Mouse (Mus musculus) thymus, adult 2 months (tissue): ENCODE results near the gene Upk1b. TPM values are rescaled to one million over a fixed set of nuclear protein-coding genes. Genes with fewer than 3 reads are reported as not detected.

ENCODE experiments used
- DNase-seq: peaks from one replicate; pipeline ENCODE4 v3.0.0; 2021
- H3K27ac ChIP-seq: fragments of 200-500 bp; 2 replicates; pipeline ENCODE4 v1.5.1; 2012; ENCODE audit warnings: low read length, control low read depth; ENCODE audit not compliant: control insufficient read depth, insufficient read depth
- H3K27me3 ChIP-seq: fragments of 200-500 bp; 2 replicates; pipeline ENCODE4 v1.6.1; 2012; ENCODE audit warnings: mild to moderate bottlenecking, low read length, moderate library complexity, mixed read lengths; ENCODE audit not compliant: control insufficient read depth, insufficient read depth
- H3K36me3 ChIP-seq: fragments of 200-500 bp; 2 replicates; pipeline ENCODE4 v1.6.1; 2012; ENCODE audit warnings: mild to moderate bottlenecking, low read length, moderate library complexity; ENCODE audit not compliant: control insufficient read depth, insufficient read depth
- H3K4me1 ChIP-seq: fragments of 200-500 bp; replicated peaks from 2 replicates; pipeline ENCODE4 v1.6.1; 2012; ENCODE audit warnings: low read length; ENCODE audit not compliant: control insufficient read depth, insufficient read depth
- H3K4me3 ChIP-seq: fragments of 200-500 bp; 2 replicates; pipeline ENCODE4 v1.5.1; 2012; ENCODE audit warnings: mild to moderate bottlenecking, low read length, control low read depth, moderate library complexity; ENCODE audit not compliant: control insufficient read depth, insufficient read depth
- CTCF ChIP-seq: fragments of 200-500 bp; IDR thresholded peaks from 2 replicates; pipeline ENCODE4 v1.5.1; 2012; ENCODE audit warnings: mild to moderate bottlenecking, control low read depth, low read length, moderate library complexity, borderline replicate concordance; ENCODE audit not compliant: control insufficient read depth, poor library complexity, insufficient read depth; ENCODE audit errors: extremely low read depth
- POLR2A ChIP-seq: fragments of 200-500 bp; IDR thresholded peaks from 2 replicates; pipeline ENCODE4 v1.6.1; 2012; ENCODE audit warnings: mild to moderate bottlenecking, low read length, control low read depth, moderate library complexity; ENCODE audit not compliant: control insufficient read depth, poor library complexity, insufficient read depth; ENCODE audit errors: extremely low read depth
- WGBS: fragments of 180-500 bp; shearing (Covaris S2); methylation state at CpG from one replicate; pipeline ENCODE4 v1.1.7; 2018; 5-methylcytosine and 5-hydroxymethylcytosine counted together
- polyA plus RNA-seq: library from polyadenylated mRNA; depleted of rRNA; stranded (reverse); fragments of >200 nt; gene quantifications from 2 replicates; pipeline ENCODE4 v1.2.3, GENCODE M21; 2012

Upk1b gene
- polyA plus RNA-seq, 1 experiment = 2.9 TPM

DNA sequence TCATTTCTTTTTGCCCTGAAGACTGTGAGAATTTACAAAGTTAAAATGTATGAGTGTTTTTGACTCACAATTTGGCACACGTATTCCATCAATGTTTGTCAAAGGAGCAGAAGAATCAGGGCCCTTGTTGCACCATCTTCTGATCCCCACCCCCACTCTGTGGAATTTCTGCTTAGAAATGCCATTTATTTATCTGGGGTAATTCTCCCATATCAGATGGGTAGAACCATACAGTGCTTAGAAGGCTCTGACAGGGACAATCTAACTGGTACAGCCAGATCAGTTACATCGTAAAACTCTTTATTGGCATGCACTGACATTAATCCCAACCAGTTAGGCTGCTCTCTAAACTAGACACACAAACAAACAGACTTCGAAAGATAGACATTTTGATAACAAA lies 10.2 kb downstream of the Upk1b start:
- H3K27ac ChIP-seq = no peak overlapping the region
- TF ChIP-seq CTCF (no peak), POLR2A (no peak)
- WGBS = 95% methylated on average over 3 of the region's 3 CpGs
- H3K36me3 ChIP-seq = no peaks in the 10 kb centered on the region
- no peaks in the 10 kb centered on the region for H3K27me3 ChIP-seq
- no peak overlapping the region for H3K4me3 ChIP-seq
- no peak for DNase-seq
- H3K4me1 ChIP-seq = peaks cover 9% of the 10 kb centered on the region

DNA sequence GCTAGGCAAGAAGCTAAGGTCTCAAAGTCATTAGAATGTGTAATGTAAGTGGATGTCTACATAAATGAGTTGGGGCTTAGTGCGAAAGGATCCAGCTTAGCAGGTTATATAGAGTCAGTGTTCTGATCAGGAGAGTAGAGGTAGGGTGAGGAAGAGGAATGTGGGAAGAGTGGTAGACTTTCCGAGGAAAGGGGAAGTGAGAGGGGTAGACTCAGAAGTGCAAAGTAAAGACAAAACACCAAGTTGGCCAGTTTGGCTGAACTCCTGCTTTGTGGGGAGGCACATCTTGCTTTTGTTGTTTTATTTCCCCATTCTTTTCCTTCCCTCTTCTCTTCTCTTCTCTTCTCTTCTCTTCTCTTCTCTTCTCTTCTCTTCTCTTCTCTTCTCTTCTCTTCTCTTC lies 11.1 kb downstream of the Upk1b start:
- no peak overlapping the region for H3K27ac ChIP-seq
- TF ChIP-seq POLR2A (no peak), CTCF (no peak)
- no peaks in the 10 kb centered on the region for H3K36me3 ChIP-seq
- H3K4me1 ChIP-seq = peaks cover 9% of the 10 kb centered on the region
- no peaks in the 10 kb centered on the region for H3K27me3 ChIP-seq
- H3K4me3 ChIP-seq = no peak overlapping the region
- DNase-seq = no peak
- WGBS = 61% methylated on average over 2 of the region's 2 CpGs

DNA sequence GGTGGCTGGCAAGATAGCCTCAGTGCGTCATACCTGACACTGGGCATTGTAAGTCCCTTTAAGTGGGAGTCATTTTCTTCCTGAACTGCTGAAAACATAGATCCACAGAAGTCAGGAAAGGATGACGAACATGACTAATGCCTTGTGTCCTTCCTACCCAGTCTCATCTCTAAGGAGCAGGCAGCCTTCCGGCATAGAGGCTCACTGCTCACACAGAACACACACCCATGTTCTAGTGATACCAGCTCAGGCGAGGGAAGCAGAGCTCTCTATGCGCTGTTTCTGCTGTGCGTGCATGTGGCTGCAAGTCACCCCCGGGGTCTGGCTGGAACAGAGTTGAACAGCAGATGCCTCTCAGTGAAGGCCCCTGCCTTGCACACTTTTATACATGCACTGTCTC lies 14.8 kb downstream of the Upk1b start:
- TF ChIP-seq POLR2A (no peak), CTCF (no peak)
- no peak for DNase-seq
- 94% methylated on average over 7 of the region's 7 CpGs for WGBS

DNA sequence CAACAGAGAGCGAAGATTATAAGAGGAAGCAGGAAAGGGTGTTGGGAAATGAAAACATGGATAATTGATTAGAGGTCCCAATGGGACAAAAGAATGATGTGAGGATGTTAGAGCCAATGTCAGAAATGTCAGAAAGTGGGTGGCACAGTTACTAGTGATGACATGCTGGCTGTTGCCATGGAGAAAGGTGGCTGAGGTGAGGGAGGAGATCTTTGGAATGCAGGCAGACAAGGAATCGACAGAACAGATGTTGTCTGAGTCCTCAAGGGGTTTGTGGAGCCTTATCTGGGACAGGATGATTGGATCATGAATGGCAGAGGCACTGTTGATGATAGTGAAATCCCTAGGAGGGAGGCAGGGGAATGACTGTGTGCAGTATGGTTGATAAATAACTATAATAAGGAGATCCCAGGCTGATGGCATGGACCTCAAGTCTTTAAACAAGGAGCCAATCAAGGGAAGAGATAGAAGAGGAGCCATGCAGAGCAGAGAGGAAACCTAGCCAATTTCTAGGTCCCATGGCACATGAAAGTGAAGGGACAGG lies 17.5 kb downstream of the Upk1b start:
- 69% methylated on average over 2 of the region's 2 CpGs for WGBS
- Histone ChIP-seq H3K36me3 (no peaks in the 10 kb centered on the region), H3K27me3 (no peaks in the 10 kb centered on the region), H3K4me1 (no peaks in the 10 kb centered on the region), H3K4me3 (no peak overlapping the region), H3K27ac (no peak overlapping the region)
- no peak for DNase-seq
- TF ChIP-seq POLR2A (no peak), CTCF (no peak)

More for the DNA sequence above, 14.8 kb downstream of the Upk1b start:
- Histone ChIP-seq H3K4me3 (no peak overlapping the region), H3K36me3 (no peaks in the 10 kb centered on the region), H3K4me1 (no peaks in the 10 kb centered on the region), H3K27me3 (no peaks in the 10 kb centered on the region), H3K27ac (no peak overlapping the region)

DNA sequence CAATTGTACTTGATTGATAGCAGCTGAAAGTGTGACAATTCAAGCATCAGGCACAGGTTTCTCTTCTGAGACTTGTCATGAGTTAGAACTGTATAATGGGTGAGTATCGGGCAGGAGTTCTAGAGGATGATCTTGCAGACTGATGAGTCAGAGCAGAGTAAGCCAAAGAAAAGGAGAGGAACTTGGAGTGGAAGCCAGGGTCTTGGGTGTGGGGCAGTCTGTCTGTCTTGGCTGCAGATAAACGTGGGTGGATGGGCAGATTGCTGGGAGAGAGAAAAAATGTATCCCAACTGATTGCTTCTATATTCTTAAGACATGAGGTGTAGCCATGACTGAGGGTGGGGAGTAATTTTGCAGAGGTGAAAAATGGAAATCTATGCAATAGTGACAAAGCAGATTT lies 18.2 kb downstream of the Upk1b start:
- no peak for DNase-seq
- 68% methylated on average over 2 of the region's 2 CpGs for WGBS
- no peak overlapping the region for H3K4me3 ChIP-seq

DNA sequence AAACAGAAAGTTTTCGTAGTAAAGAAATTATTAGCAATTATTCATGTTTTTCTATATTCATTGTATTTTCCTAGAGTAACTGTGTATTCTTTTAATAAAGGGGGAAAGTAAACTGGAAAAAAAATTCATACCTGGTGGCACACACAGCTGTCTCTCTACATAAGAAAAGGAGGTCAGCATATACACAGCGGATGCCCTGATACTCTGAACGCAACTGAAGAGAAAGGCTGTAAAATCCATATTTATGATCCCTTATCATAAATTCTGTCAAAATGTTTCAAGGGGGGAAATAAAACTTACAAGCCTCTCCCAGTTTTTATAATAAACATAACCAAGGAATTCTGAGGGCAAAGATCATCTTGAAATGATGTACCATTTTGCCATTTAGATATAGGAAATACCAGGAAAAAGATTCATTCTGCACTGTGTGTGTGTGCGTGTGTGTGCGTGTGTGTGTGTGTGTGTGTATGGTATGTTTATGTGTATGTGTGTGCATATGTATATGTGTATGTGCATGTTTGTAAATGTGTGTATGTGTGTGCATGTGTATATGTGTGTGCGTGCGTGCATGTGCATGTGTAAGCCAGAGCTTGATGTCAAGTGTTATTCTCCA lies 19.1 kb downstream of the Upk1b start:
- H3K27me3 ChIP-seq = no peaks in the 10 kb centered on the region
- DNase-seq = no peak
- H3K4me1 ChIP-seq = no peaks in the 10 kb centered on the region
- H3K27ac ChIP-seq = no peak overlapping the region
- TF ChIP-seq CTCF (no peak), POLR2A (no peak)
- 98% methylated on average over 7 of the region's 7 CpGs for WGBS
- no peak overlapping the region for H3K4me3 ChIP-seq
- no peaks in the 10 kb centered on the region for H3K36me3 ChIP-seq

More for the DNA sequence above, 18.2 kb downstream of the Upk1b start:
- no peaks in the 10 kb centered on the region for H3K4me1 ChIP-seq
- no peaks in the 10 kb centered on the region for H3K36me3 ChIP-seq
- no peaks in the 10 kb centered on the region for H3K27me3 ChIP-seq
- TF ChIP-seq CTCF (no peak), POLR2A (no peak)
- no peak overlapping the region for H3K27ac ChIP-seq
